Mouse (Mus musculus) skeletal muscle tissue, postnatal 0 days (tissue): ENCODE measurements around the gene Zfp64. TPM values are rescaled to one million over a fixed set of nuclear protein-coding genes. Genes with fewer than 3 reads are reported as not detected.

ENCODE experiments used
- polyA plus RNA-seq: library from polyadenylated mRNA; unstranded; fragments of >200 nt; fragmentation: Nextera tagmentation; extraction: Ambion mirVana; gene quantifications from 2 replicates; pipeline ENCODE4 v1.2.1, GENCODE M21; 2015

Gene Zfp64
- 12.8 and 14.0 TPM in 2 replicates for polyA plus RNA-seq

GRCm38 (mm10) chr2:168954835-168955716, at the start of gene Zfp64:
Gene Zfp64, minus strand, starts transcription at chr2:168955587.

Other genes with a start within 250 kb of the Zfp64 start
- gene Atp9a, start 213.2 kb downstream of the Zfp64 start, polyA plus RNA-seq: 37.5 and 42.4 TPM in 2 replicates
- gene Sall4, start 187.6 kb downstream of the Zfp64 start, polyA plus RNA-seq: 0.23 and 0.78 TPM in 2 replicates